ENCODE assay signal across 7 mouse cellular contexts in genomic region chr5:96998566-96998907, GRCm38 (mm10). TPM values are rescaled to one million over a fixed set of nuclear protein-coding genes. Genes with fewer than 3 reads are reported as not detected.
DNase-seq lines count a peak whose midpoint lies in the region; ATAC-seq and TF ChIP-seq lines count a peak whose summit lies in the region.

No protein-coding gene starts in this region.

- H3K36me3 ChIP-seq in lung, postnatal 0 days (ENCODE audit: insufficient read depth, low read length) = no peaks in the 10 kb centered on the region
- H3K36me3 ChIP-seq in forebrain, embryonic 11.5 days (ENCODE audit: control insufficient read depth, insufficient read depth, low read length) = no peaks in the 10 kb centered on the region
- no peaks in the 10 kb centered on the region for H3K36me3 ChIP-seq in limb, embryonic 14.5 days (ENCODE audit: control insufficient read depth, insufficient read depth, low read length)
- no peaks in the 10 kb centered on the region for H3K36me3 ChIP-seq in stomach, embryonic 16.5 days (ENCODE audit: control insufficient read depth, insufficient read depth, low read length)

- H3K4me1 ChIP-seq in lung, postnatal 0 days (ENCODE audit: insufficient read depth, low read depth, low read length) = no peaks in the 10 kb centered on the region; the same call in 1 of the 2 replicates
- H3K4me1 ChIP-seq in forebrain, embryonic 11.5 days (replicated peaks; ENCODE audit: control insufficient read depth, insufficient read depth, low read length) = 0 out of 2 replicates have a peak, but pooled peaks cover 7% of the 10 kb centered on the region
- peaks cover 10% of the 10 kb centered on the region for H3K4me1 ChIP-seq in limb, embryonic 14.5 days (ENCODE audit: control insufficient read depth, insufficient read depth, low read length)
- peaks cover 25% of the 10 kb centered on the region for H3K4me1 ChIP-seq in stomach, embryonic 16.5 days (ENCODE audit: control insufficient read depth, insufficient read depth, low read length)

- TF ChIP-seq POLR2A in limb, embryonic 14.5 days (IDR thresholded peaks at IDR 0.05; ENCODE audit: borderline replicate concordance, extremely low read depth, insufficient read depth, insufficient read length) = no peak

- H3K9ac ChIP-seq in lung, postnatal 0 days (replicated peaks; ENCODE audit: low read depth) = peak overlapping the region; percentile 87
- H3K9ac ChIP-seq in forebrain, embryonic 11.5 days (ENCODE audit: low read length) = peak overlapping the region; percentile 82
- peak overlapping the region; percentile 79 for H3K9ac ChIP-seq in limb, embryonic 14.5 days (ENCODE audit: low read depth, low read length, severe bottlenecking)
- peak overlapping the region; percentile 92 for H3K9ac ChIP-seq in stomach, embryonic 16.5 days (ENCODE audit: low read length)

- H3K4me2 ChIP-seq in lung, postnatal 0 days (replicated peaks; ENCODE audit: low read depth, low read length) = peak overlapping the region; percentile 84
- H3K4me2 ChIP-seq in forebrain, embryonic 11.5 days (ENCODE audit: low read depth, low read length, severe bottlenecking) = peak overlapping the region; percentile 85
- peak overlapping the region; percentile 87 for H3K4me2 ChIP-seq in limb, embryonic 14.5 days (replicated peaks; ENCODE audit: low read depth, low read length, severe bottlenecking)
- H3K4me2 ChIP-seq in stomach, embryonic 16.5 days (ENCODE audit: low read depth, low read length) = peak overlapping the region; percentile 73

- no peak for TF ChIP-seq EP300 in lung, postnatal 0 days (IDR thresholded peaks at IDR 0.05)

- no peaks in the 10 kb centered on the region for H3K9me3 ChIP-seq in lung, postnatal 0 days (ENCODE audit: low read length)
- no peaks in the 10 kb centered on the region for H3K9me3 ChIP-seq in forebrain, embryonic 11.5 days (ENCODE audit: control insufficient read depth, low read length)
- H3K9me3 ChIP-seq in limb, embryonic 14.5 days (ENCODE audit: control insufficient read depth, low read length) = no peaks in the 10 kb centered on the region
- no peaks in the 10 kb centered on the region for H3K9me3 ChIP-seq in stomach, embryonic 16.5 days (replicated peaks; ENCODE audit: control insufficient read depth, low read length)

- WGBS in lung, postnatal 0 days = 2% methylated on average over 6 of the region's 6 CpGs
- WGBS in forebrain, embryonic 11.5 days = 17% methylated on average over 6 of the region's 6 CpGs
- 7% methylated on average over 6 of the region's 6 CpGs for WGBS in limb, embryonic 14.5 days
- WGBS in stomach, embryonic 16.5 days = 4% methylated on average over 6 of the region's 6 CpGs

- DNase-seq in lung, postnatal 0 days (ENCODE audit: low spot score) = no peak
- DNase-seq in lung, postnatal 14 days = no peak
- no peak for DNase-seq in forebrain, embryonic 11.5 days (ENCODE audit: low spot score)
- no peak for DNase-seq in limb, embryonic 14.5 days (ENCODE audit: low spot score)
- DNase-seq in layer of hippocampus, adult 18-20 months (ENCODE audit: low spot score in 2 of 2) = no peak
- no peak for DNase-seq in gastrocnemius, adult 8-10 months (ENCODE audit: low spot score in 2 of 2)

- H3K27me3 ChIP-seq in lung, postnatal 0 days (replicated peaks; ENCODE audit: insufficient read depth, low read length) = no peaks in the 10 kb centered on the region
- no peaks in the 10 kb centered on the region for H3K27me3 ChIP-seq in forebrain, embryonic 11.5 days (ENCODE audit: control insufficient read depth, insufficient read depth, low read length)
- no peaks in the 10 kb centered on the region for H3K27me3 ChIP-seq in limb, embryonic 14.5 days (ENCODE audit: control insufficient read depth, insufficient read depth, low read length)
- no peaks in the 10 kb centered on the region for H3K27me3 ChIP-seq in stomach, embryonic 16.5 days (ENCODE audit: control insufficient read depth, insufficient read depth, low read length)

- peak overlapping the region; percentile 91 for H3K4me3 ChIP-seq in lung, postnatal 0 days (ENCODE audit: low read depth, low read length)
- H3K4me3 ChIP-seq in forebrain, embryonic 11.5 days (ENCODE audit: low read depth, low read length) = peak overlapping the region; percentile 69
- H3K4me3 ChIP-seq in limb, embryonic 14.5 days (replicated peaks; ENCODE audit: low read length) = peak overlapping the region; percentile 84
- peak overlapping the region; percentile 91 for H3K4me3 ChIP-seq in stomach, embryonic 16.5 days (replicated peaks; ENCODE audit: low read length)

- no peak for ATAC-seq in lung, postnatal 0 days
- ATAC-seq in forebrain, embryonic 11.5 days (replicated peaks; ENCODE audit: low FRiP score) = no peak
- ATAC-seq in limb, embryonic 14.5 days (ENCODE audit: low FRiP score, low read depth) = no peak
- ATAC-seq in stomach, embryonic 16.5 days (ENCODE audit: insufficient read depth, low FRiP score) = no peak

- TF ChIP-seq CTCF in lung, postnatal 0 days (IDR thresholded peaks at IDR 0.05) = no peak

- H3K27ac ChIP-seq in lung, postnatal 0 days (ENCODE audit: low read length) = peak overlapping the region; percentile 97
- H3K27ac ChIP-seq in forebrain, embryonic 11.5 days (ENCODE audit: low read depth, low read length) = no peak overlapping the region
- no peak overlapping the region for H3K27ac ChIP-seq in limb, embryonic 14.5 days (replicated peaks; ENCODE audit: low read depth, low read length)
- H3K27ac ChIP-seq in stomach, embryonic 16.5 days (ENCODE audit: low read length) = peak overlapping the region; percentile 94

RNA-seq across cellular contexts. Expression of gene Bmp2k, which starts 1.0 kb away (rescaled TPM):
- polyA plus RNA-seq in lung, postnatal 0 days (2015; fragmentation: Nextera tagmentation; extraction: Ambion mirVana) = 16.5 and 17.3 TPM in 2 replicates
- 9.0 and 10.2 TPM in 2 replicates for polyA plus RNA-seq in forebrain, embryonic 11.5 days (2014; fragmentation: Nextera tagmentation; extraction: Ambion mirVana)
- polyA plus RNA-seq in limb, embryonic 14.5 days (2012; rRNA removed) = 5.1 and 5.6 TPM in 2 replicates
- polyA plus RNA-seq in limb, embryonic 14.5 days (2014; fragmentation: Nextera tagmentation; extraction: Ambion mirVana) = 10.1 and 11.6 TPM in 2 replicates
- 8.9 and 10.2 TPM in 2 replicates for polyA plus RNA-seq in stomach, embryonic 16.5 days (2015; fragmentation: Nextera tagmentation; extraction: Ambion mirVana)
- total RNA-seq in layer of hippocampus, adult 18-20 months (2021) = 10 to 100 TPM; 13.5 to 14.1 TPM
- total RNA-seq in gastrocnemius, adult 8-10 months (2022) = 10 to 100 TPM; 11.8 to 14.4 (median 13.5) TPM

Comparison
In these comparisons a context has a peak if more than half of its experiments do, and no peak if none do; other contexts are left out.
1. H3K27ac ChIP-seq: peak in lung, postnatal 0 days (single experiment) and stomach, embryonic 16.5 days (single experiment); none in forebrain, embryonic 11.5 days (single experiment) and limb, embryonic 14.5 days (single experiment).
2. Peak in every context shown above with its lines, with median percentiles within 50 percentile points of each other: H3K4me2 ChIP-seq, H3K4me3 ChIP-seq and H3K9ac ChIP-seq.